Mouse (Mus musculus): ENCODE results near the gene Pithd1. TPM values are rescaled to one million over a fixed set of nuclear protein-coding genes. Genes with fewer than 3 reads are reported as not detected.

The Pithd1 gene
- polyA plus RNA-seq, 1 experiment from 2014 or later, result 65.5 TPM

GRCm38 (mm10) chr4:135929828-135930227 is 57.2 kb downstream of the Pithd1 start:
- H3K4me3 ChIP-seq (replicated peaks; ENCODE audit: low read length), result no peak overlapping the region
- H3K27me3 ChIP-seq (ENCODE audit: control insufficient read depth, insufficient read depth, low read length), result no peaks in the 10 kb centered on the region
- no peaks in the 10 kb centered on the region for H3K9me3 ChIP-seq (ENCODE audit: control insufficient read depth, low read length)
- peaks cover 51% of the 10 kb centered on the region for H3K36me3 ChIP-seq (replicated peaks; ENCODE audit: control insufficient read depth, insufficient read depth)
- no peak overlapping the region for H3K9ac ChIP-seq
- no peak overlapping the region for H3K4me2 ChIP-seq (replicated peaks)
- no peak overlapping the region for H3K27ac ChIP-seq
- ATAC-seq (ENCODE audit: low FRiP score) (no peak), DNase-seq (ENCODE audit: low spot score) (no peak)
- H3K4me1 ChIP-seq (replicated peaks; ENCODE audit: control insufficient read depth, insufficient read depth, low read length), result no peaks in the 10 kb centered on the region
- WGBS, result 93% methylated on average over 9 of the region's 9 CpGs

- Histone ChIP-seq H3K9me3 (ENCODE audit: control insufficient read depth, low read length) (no peaks in the 10 kb centered on the region), H3K4me1 (replicated peaks; ENCODE audit: control insufficient read depth, insufficient read depth, low read length) (no peaks in the 10 kb centered on the region), H3K27ac (no peak overlapping the region), H3K36me3 (replicated peaks; ENCODE audit: control insufficient read depth, insufficient read depth) (peaks cover 48% of the 10 kb centered on the region), H3K4me3 (replicated peaks; ENCODE audit: low read length) (no peak overlapping the region), H3K9ac (no peak overlapping the region), H3K27me3 (ENCODE audit: control insufficient read depth, insufficient read depth, low read length) (no peaks in the 10 kb centered on the region), H3K4me2 (replicated peaks) (no peak overlapping the region)
- ATAC-seq (ENCODE audit: low FRiP score), result no peak
- 96% methylated on average over 5 of the region's 5 CpGs for WGBS
- DNase-seq (ENCODE audit: low spot score), result no peak
Observed at GRCm38 (mm10) chr4:135929405-135929804, 57.7 kb downstream of the Pithd1 start.

- H3K27ac ChIP-seq, result no peak overlapping the region
- H3K4me3 ChIP-seq (replicated peaks; ENCODE audit: low read length), result no peak overlapping the region
- WGBS, result 84% methylated on average over 9 of the region's 9 CpGs
- no peaks in the 10 kb centered on the region for H3K9me3 ChIP-seq (ENCODE audit: control insufficient read depth, low read length)
- peaks cover 40% of the 10 kb centered on the region for H3K36me3 ChIP-seq (replicated peaks; ENCODE audit: control insufficient read depth, insufficient read depth)
- no peak overlapping the region for H3K9ac ChIP-seq
- no peaks in the 10 kb centered on the region for H3K27me3 ChIP-seq (ENCODE audit: control insufficient read depth, insufficient read depth, low read length)
- no peaks in the 10 kb centered on the region for H3K4me1 ChIP-seq (replicated peaks; ENCODE audit: control insufficient read depth, insufficient read depth, low read length)
- DNase-seq (ENCODE audit: low spot score) (no peak), ATAC-seq (ENCODE audit: low FRiP score) (no peak)
- no peak overlapping the region for H3K4me2 ChIP-seq (replicated peaks)
Observed at GRCm38 (mm10) chr4:135928376-135928775, 58.7 kb downstream of the Pithd1 start.

DNA sequence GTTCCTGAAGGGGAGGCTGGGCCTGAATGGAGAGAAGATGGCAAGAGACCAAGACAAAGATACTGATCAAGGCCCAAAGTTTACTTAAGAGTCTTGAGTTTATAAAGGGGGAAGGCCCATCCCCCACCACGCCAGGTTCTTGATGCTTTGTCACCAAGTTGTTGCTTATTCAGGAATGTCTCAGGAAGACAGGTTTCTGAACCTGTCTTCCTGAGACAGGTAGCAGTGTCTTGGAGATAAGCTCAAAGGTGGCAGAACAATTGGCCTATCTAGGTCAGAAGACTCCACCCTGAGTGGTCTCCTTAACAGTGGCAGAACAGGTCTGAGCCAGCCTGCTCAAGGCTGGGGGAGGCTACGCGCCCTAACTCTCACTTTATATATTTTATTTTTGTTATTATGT is 60.2 kb downstream of the Pithd1 start:
- H3K4me1 ChIP-seq (replicated peaks; ENCODE audit: control insufficient read depth, insufficient read depth, low read length), result peaks cover 3% of the 10 kb centered on the region
- no peak overlapping the region for H3K9ac ChIP-seq
- H3K36me3 ChIP-seq (replicated peaks; ENCODE audit: control insufficient read depth, insufficient read depth), result peaks cover 32% of the 10 kb centered on the region
- H3K9me3 ChIP-seq (ENCODE audit: control insufficient read depth, low read length), result no peaks in the 10 kb centered on the region
- ATAC-seq (ENCODE audit: low FRiP score) (no peak), DNase-seq (ENCODE audit: low spot score) (no peak)
- no peaks in the 10 kb centered on the region for H3K27me3 ChIP-seq (ENCODE audit: control insufficient read depth, insufficient read depth, low read length)
- WGBS, result 95% methylated on average over 3 of the region's 3 CpGs
- no peak overlapping the region for H3K27ac ChIP-seq
- H3K4me3 ChIP-seq (replicated peaks; ENCODE audit: low read length), result no peak overlapping the region
- no peak overlapping the region for H3K4me2 ChIP-seq (replicated peaks)

DNA sequence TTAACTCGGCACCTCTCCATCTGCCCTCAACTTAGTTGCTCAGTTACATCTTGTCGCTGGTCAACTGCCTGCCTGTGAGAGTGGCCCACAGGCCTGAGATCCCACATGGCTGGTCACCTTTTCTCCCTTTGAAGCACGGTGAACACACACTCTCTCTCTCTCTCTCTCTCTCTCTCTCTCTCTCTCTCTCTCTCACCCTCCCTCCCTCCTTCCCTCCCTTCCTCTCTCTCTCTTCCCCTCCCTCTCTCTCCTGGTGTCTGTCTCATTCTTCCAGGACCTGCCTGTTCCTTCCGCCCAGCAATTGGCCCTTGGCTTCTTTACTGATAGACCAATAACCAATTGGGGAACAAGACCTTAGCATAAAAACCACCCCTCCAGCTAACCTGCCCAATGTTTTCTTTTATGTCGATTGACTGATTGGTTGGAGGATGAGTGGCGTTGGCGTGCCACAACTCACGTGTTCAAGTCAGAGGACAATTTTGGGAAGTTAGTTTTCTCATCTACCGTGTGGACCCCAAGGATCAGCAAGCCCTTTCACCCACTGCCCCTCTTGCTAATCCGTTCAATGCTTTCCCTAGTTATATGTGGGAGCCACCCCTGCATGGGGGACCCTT is 60.8 kb downstream of the Pithd1 start:
- ATAC-seq (ENCODE audit: low FRiP score) (no peak), DNase-seq (ENCODE audit: low spot score) (no peak)
- Histone ChIP-seq H3K27me3 (ENCODE audit: control insufficient read depth, insufficient read depth, low read length) (no peaks in the 10 kb centered on the region), H3K4me3 (replicated peaks; ENCODE audit: low read length) (no peak overlapping the region), H3K4me1 (replicated peaks; ENCODE audit: control insufficient read depth, insufficient read depth, low read length) (peaks cover 8% of the 10 kb centered on the region), H3K4me2 (replicated peaks) (no peak overlapping the region), H3K9me3 (ENCODE audit: control insufficient read depth, low read length) (no peaks in the 10 kb centered on the region), H3K9ac (no peak overlapping the region), H3K27ac (no peak overlapping the region), H3K36me3 (replicated peaks; ENCODE audit: control insufficient read depth, insufficient read depth) (peaks cover 29% of the 10 kb centered on the region)
- WGBS, result 94% methylated on average over 10 of the region's 10 CpGs

Other genes starting within 250 kb of the Pithd1 start
- 0.09 TPM in 1 of 2 replicates, not detected in the other for gene Myom3, start 227.5 kb downstream of the Pithd1 start, polyA plus RNA-seq (2014; fragmentation: Nextera tagmentation; extraction: Ambion mirVana)
- gene Srsf10, start 131.5 kb downstream of the Pithd1 start, polyA plus RNA-seq (2014; fragmentation: Nextera tagmentation; extraction: Ambion mirVana), result 200 and 208 TPM in 2 replicates
- gene Pnrc2, start 113.4 kb downstream of the Pithd1 start, polyA plus RNA-seq (2014; fragmentation: Nextera tagmentation; extraction: Ambion mirVana), result 95.0 and 105 TPM in 2 replicates
- 0.13 and 0.17 TPM in 2 replicates for gene Cnr2, start 91.9 kb downstream of the Pithd1 start, polyA plus RNA-seq (2014; fragmentation: Nextera tagmentation; extraction: Ambion mirVana)
- gene Fuca1, start 66.5 kb downstream of the Pithd1 start, polyA plus RNA-seq (2014; fragmentation: Nextera tagmentation; extraction: Ambion mirVana), result 68.8 and 72.0 TPM in 2 replicates
- 60.3 and 63.3 TPM in 2 replicates for gene Hmgcl, start 40.8 kb downstream of the Pithd1 start, polyA plus RNA-seq (2014; fragmentation: Nextera tagmentation; extraction: Ambion mirVana)
- 41.9 and 42.9 TPM in 2 replicates for gene Gale, start 23.5 kb downstream of the Pithd1 start, polyA plus RNA-seq (2014; fragmentation: Nextera tagmentation; extraction: Ambion mirVana)
- 183 and 191 TPM in 2 replicates for gene Lypla2, start 14.6 kb downstream of the Pithd1 start, polyA plus RNA-seq (2014; fragmentation: Nextera tagmentation; extraction: Ambion mirVana)
- gene Eloa, start 34.5 kb upstream of the Pithd1 start, polyA plus RNA-seq (2014; fragmentation: Nextera tagmentation; extraction: Ambion mirVana), result 31.1 and 33.3 TPM in 2 replicates
- gene Rpl11, start 66.2 kb upstream of the Pithd1 start, polyA plus RNA-seq (2014; fragmentation: Nextera tagmentation; extraction: Ambion mirVana), result 264 and 303 TPM in 2 replicates
- gene Id3, start 156.2 kb upstream of the Pithd1 start, polyA plus RNA-seq (2014; fragmentation: Nextera tagmentation; extraction: Ambion mirVana), result 194 and 206 TPM in 2 replicates
- gene E2f2, start 185.1 kb upstream of the Pithd1 start, polyA plus RNA-seq (2014; fragmentation: Nextera tagmentation; extraction: Ambion mirVana), result 1.2 and 1.3 TPM in 2 replicates
- 4.9 TPM in 2 replicates for gene Asap3, start 219.1 kb upstream of the Pithd1 start, polyA plus RNA-seq (2014; fragmentation: Nextera tagmentation; extraction: Ambion mirVana)

Data from hindbrain, embryonic 14.5 days (tissue).